Mouse (Mus musculus) gastrocnemius, adult 2 months (tissue): ENCODE data around the gene Gzmm. TPM values are rescaled to one million over a fixed set of nuclear protein-coding genes. Genes with fewer than 3 reads are reported as not detected.

Experiments used
- DNase-seq: peaks from one replicate; pipeline ENCODE4 v3.0.0; 2022
- H3K27ac ChIP-seq: fragments of 200-600 bp; 2 replicates; pipeline ENCODE4 v1.8.1; 2022; ENCODE audit warnings: mild to moderate bottlenecking
- H3K4me3 ChIP-seq: fragments of 200-600 bp; 2 replicates; pipeline ENCODE4 v1.8.1; 2022; ENCODE audit warnings: mild to moderate bottlenecking, moderate library complexity
- CTCF ChIP-seq: fragments of 200-600 bp; IDR thresholded peaks from 2 replicates; pipeline ENCODE4 v1.8.1; 2022; ENCODE audit warnings: antibody characterized with exemption, mild to moderate bottlenecking, moderate library complexity
- intact Hi-C: fragments of 180-260 bp; cut with DNase I; formaldehyde crosslinking; loops from one replicate; pipeline ENCODE4 v1.15.1; 2025
- total RNA-seq, 2 experiments: library from RNA; stranded (reverse); gene quantifications; 2 replicates each; pipeline ENCODE4 v1.2.3; 2021

Gzmm gene
- total RNA-seq, 2 experiments from 2014 or later = 7.2 to 9.8 TPM

- H3K27ac ChIP-seq = no peak overlapping the region
- no peak overlapping the region for H3K4me3 ChIP-seq
- intact Hi-C loops = no loop called here
- no peak for TF ChIP-seq CTCF
- DNase-seq = no peak
Observed at GRCm38 (mm10) chr10:79721089-79721488, 32.3 kb downstream of the Gzmm start.

- Histone ChIP-seq H3K4me3 (no peak overlapping the region), H3K27ac (no peak overlapping the region)
- intact Hi-C loops = no loop called here
- DNase-seq = no peak
- TF ChIP-seq CTCF = no peak
Observed at GRCm38 (mm10) chr10:79723047-79723446, 34.2 kb downstream of the Gzmm start.

GRCm38 (mm10) chr10:79723692-79724091 lies 34.9 kb downstream of the Gzmm start:
- no peak for TF ChIP-seq CTCF
- H3K4me3 ChIP-seq = no peak overlapping the region
- intact Hi-C loops = no loop called here
- DNase-seq = no peak
- H3K27ac ChIP-seq = no peak overlapping the region

- Histone ChIP-seq H3K4me3 (no peak overlapping the region), H3K27ac (no peak overlapping the region)
- TF ChIP-seq CTCF = peak; percentile 74
- DNase-seq = peak; percentile 82
- intact Hi-C loops = no loop called here
Observed at GRCm38 (mm10) chr10:79726090-79726489, 37.3 kb downstream of the Gzmm start.

GRCm38 (mm10) chr10:79728323-79729249 lies 39.8 kb downstream of the Gzmm start:
- Histone ChIP-seq H3K27ac (peak overlapping the region; percentile 84), H3K4me3 (peak overlapping the region; percentile 49)
- peak; percentile 66 for DNase-seq
- intact Hi-C loops = no loop called here
- TF ChIP-seq CTCF = no peak

- peak; percentile 75 for DNase-seq
- peak overlapping the region; percentile 49 for H3K4me3 ChIP-seq
Observed at GRCm38 (mm10) chr10:79729357-79729965, 40.6 kb downstream of the Gzmm start.

GRCm38 (mm10) chr10:79732500-79732899 lies 43.7 kb downstream of the Gzmm start:
- peak; percentile 69 for TF ChIP-seq CTCF
- Histone ChIP-seq H3K27ac (no peak overlapping the region), H3K4me3 (no peak overlapping the region)
- peak; percentile 23 for DNase-seq
- intact Hi-C loops = no loop called here

More at GRCm38 (mm10) chr10:79729357-79729965, 40.6 kb downstream of the Gzmm start:
- peak overlapping the region; percentile 84 for H3K27ac ChIP-seq
- TF ChIP-seq CTCF = no peak
- intact Hi-C loops = no loop called here

- intact Hi-C loops = no loop called here
- Histone ChIP-seq H3K4me3 (no peak overlapping the region), H3K27ac (no peak overlapping the region)
- no peak for TF ChIP-seq CTCF
- peak; percentile 14 for DNase-seq
Observed at GRCm38 (mm10) chr10:79733847-79734246, 45.0 kb downstream of the Gzmm start.

GRCm38 (mm10) chr10:79735361-79735760 lies 46.5 kb downstream of the Gzmm start:
- no peak for TF ChIP-seq CTCF
- peak; percentile 23 for DNase-seq
- intact Hi-C loops = no loop called here
- no peak overlapping the region for H3K27ac ChIP-seq
- H3K4me3 ChIP-seq = no peak overlapping the region

- H3K27ac ChIP-seq = no peak overlapping the region
- H3K4me3 ChIP-seq = no peak overlapping the region
- TF ChIP-seq CTCF = no peak
- intact Hi-C loops = no loop called here
- DNase-seq = peak; percentile 44
Observed at GRCm38 (mm10) chr10:79736706-79737105, 47.9 kb downstream of the Gzmm start.

GRCm38 (mm10) chr10:79738259-79738658 lies 49.4 kb downstream of the Gzmm start:
- H3K4me3 ChIP-seq = no peak overlapping the region
- peak; percentile 52 for TF ChIP-seq CTCF
- H3K27ac ChIP-seq = no peak overlapping the region
- intact Hi-C loops = no loop called here
- peak; percentile 23 for DNase-seq

- H3K4me3 ChIP-seq = no peak overlapping the region
- intact Hi-C loops = no loop called here
- H3K27ac ChIP-seq = no peak overlapping the region
- peak; percentile 22 for DNase-seq
- TF ChIP-seq CTCF = no peak
Observed at GRCm38 (mm10) chr10:79739234-79739633, 50.4 kb downstream of the Gzmm start.

GRCm38 (mm10) chr10:79740863-79741262 lies 52.0 kb downstream of the Gzmm start:
- intact Hi-C loops = no loop called here
- H3K4me3 ChIP-seq = no peak overlapping the region
- H3K27ac ChIP-seq = no peak overlapping the region
- peak; percentile 35; the same call in 1 of the 2 replicates for TF ChIP-seq CTCF
- DNase-seq = no peak

- TF ChIP-seq CTCF = no peak
- intact Hi-C loops = no loop called here
Observed at GRCm38 (mm10) chr10:79743161-79743560, 54.3 kb downstream of the Gzmm start.

More at GRCm38 (mm10) chr10:79743161-79743560, 54.3 kb downstream of the Gzmm start:
- no peak overlapping the region for H3K4me3 ChIP-seq
- no peak overlapping the region for H3K27ac ChIP-seq
- no peak for DNase-seq
